Mouse (Mus musculus) 3134 (cell line): Measurements from ENCODE around the gene Amh.

Experiments used
- DNase-seq: peaks from one replicate; pipeline ENCODE4 v3.0.0-alpha.2; 2011; ENCODE audit warnings: low spot score; ENCODE audit not compliant: insufficient read length; ENCODE audit errors: extremely low read depth

Gene Amh

GRCm38 (mm10) chr10:80848571-80848970, 43.5 kb downstream of the Amh start:
- peak; percentile 75 for DNase-seq

- DNase-seq, result peak; percentile 97
Measured at GRCm38 (mm10) chr10:80854913-80855748, 50.1 kb downstream of the Amh start, which contains the start of the genes Lsm7 and Sppl2b. Lsm7 (minus strand) TSS chr10:80855209. Sppl2b (plus strand) TSS chr10:80855275.

GRCm38 (mm10) chr10:80855749-80856073, 50.7 kb downstream of the Amh start:
- no peak for DNase-seq

GRCm38 (mm10) chr10:80856267-80856666, 51.2 kb downstream of the Amh start:
- peak; percentile 70 for DNase-seq

- no peak for DNase-seq
Measured at GRCm38 (mm10) chr10:80856908-80857307, 51.9 kb downstream of the Amh start.
